Mouse (Mus musculus) kidney, postnatal 4 days (tissue): ENCODE data around the gene Numb.
A peak's percentile ranks its signal among the peaks of the same experiment; 100 is the strongest.

Experiments
- DNase-seq, 2 experiments: peaks; one replicate each; pipeline ENCODE4 v3.0.0; 2021; ENCODE audit warnings: mixed read lengths in 2 of 2

The Numb gene

DNA sequence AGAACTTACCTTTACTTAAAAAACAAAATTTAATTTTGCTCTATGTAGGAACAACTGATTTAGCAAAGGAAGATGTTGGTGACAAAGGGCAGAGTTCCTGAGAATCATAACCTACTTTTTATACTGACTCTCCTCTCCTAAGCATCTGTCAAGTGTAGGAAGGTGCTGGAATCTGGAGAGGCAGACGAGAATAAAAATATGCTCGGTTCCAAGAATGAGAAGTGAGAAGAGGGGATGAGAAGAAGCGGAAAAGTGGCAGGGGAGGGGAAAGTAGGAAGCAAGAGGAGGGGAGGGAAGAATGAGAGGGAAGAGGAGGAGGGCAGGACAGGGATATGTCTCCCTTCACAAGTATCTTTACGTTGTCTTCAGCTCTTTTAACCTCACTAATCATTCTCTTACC is 71.4 kb downstream of the Numb start:
- DNase-seq: no peak

DNA sequence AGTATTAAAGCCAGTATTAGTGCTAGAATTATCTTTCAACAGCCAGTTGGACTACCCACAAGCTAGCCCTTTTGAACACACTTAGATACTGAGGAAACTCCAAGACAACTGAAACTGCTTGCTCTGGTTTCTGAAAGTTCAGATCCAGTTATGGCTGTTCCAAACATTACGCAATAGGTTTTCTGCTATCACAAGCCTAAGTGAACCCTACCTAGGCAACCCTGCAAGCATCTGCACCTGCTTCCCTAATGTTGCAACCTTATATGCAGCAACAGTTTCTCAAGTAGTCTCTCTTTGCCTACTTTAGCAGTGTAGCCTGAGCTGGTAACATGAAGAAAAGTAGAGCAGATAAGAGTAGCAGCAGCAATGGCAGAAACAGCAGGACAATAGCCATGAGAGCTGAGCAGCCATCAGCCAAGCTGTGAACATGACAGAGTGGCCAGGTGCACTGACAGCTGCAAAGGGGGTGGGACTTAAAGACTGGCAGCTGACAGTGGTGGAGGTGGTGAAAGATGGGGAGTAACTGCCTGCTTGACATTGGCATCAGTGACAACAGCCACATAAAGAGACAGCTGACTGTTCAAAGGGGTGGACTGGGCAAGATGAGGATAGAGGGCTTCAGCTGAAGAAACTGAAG is 73.0 kb downstream of the Numb start:
- DNase-seq: no peak

DNA sequence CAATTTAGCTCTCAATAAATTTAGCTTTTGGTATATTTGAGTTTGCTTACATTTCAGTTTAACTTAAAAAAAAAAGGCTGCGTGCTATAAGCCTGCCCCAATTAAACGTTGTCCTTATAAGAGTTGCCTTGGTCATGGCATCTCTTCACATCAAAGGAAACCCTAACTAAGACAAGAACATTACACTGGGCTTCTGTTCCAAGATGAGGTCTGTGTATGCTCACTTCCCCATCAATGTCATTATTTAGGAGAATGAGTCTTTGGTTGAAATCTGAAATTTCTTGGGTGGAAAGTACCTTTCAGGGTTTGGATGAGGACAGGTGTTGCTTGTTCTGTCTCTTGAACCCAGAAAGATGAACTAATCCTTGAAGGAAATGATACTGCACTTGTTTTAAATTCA is 73.9 kb downstream of the Numb start:
- no peak for DNase-seq

DNA sequence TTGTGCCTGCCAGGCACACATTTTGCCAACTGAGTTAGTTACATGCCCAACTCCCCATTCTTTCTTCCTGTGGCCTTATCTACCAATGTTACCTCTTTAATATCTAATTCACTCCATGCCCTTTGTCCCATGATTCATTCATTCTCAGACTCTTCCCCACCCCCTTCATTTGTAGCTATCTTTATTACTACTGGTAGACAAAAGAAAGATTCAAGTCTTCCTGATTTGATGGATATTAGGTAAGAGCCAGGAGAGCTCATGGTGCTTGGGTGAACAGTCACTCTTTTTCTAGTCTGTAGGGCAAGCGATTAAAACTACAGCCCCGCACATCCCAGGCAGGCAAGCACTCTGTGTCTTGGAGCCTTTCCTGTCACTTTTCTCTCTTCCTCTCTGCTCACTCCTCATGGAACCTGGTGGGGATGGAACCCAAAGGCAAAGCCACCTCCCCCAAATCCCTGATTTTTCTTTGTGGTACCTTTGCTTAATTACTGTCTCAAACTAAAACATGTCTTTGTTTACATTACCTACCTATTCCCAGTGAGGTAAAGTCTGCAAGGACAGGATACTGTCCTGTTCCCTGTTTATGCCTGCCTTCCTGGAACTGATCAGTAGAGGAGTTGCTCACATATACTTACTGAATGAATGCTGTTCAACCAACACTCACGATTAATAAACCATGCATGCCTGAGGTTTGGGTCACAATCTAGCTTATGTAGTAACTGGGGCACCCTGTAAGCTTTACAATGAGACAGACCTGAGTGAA is 78.9 kb downstream of the Numb start:
- DNase-seq: no peak

DNA sequence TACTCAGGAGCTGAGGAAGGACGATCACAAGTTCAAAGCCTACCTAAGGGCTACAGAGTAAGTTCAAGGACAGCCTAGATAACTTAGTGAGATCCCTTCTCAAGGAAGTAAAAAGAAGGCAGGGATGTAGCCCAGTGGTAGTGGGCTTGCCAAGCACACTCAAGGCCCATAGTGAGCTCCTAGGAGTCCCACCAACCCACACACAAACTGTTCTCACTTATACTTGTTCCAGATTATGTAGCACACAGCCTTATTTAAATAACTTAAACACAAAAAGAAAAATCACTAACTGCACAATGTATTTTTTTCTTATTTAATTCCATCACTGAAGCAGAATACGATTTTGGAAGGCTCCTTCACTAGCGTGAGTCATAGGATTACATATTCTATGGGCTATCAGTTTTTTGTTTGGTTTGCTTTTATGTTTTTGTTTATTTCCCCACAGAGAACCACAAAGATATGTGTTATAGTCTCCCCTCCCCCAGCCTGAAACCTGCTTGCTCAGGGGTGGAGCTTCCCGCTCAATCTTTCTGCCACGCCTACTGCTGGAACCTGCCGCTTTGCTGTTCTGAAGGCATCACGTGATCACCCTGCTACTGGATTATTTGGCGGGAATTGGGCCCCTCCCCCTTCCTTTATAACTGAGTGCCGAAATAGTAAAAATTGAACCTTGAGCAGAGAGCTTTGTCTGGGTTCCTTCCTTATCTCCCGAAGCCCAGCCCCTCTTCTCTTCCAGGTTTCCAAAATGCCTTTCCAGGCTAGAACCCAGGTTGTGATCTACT is 80.1 kb downstream of the Numb start:
- no peak for DNase-seq

DNA sequence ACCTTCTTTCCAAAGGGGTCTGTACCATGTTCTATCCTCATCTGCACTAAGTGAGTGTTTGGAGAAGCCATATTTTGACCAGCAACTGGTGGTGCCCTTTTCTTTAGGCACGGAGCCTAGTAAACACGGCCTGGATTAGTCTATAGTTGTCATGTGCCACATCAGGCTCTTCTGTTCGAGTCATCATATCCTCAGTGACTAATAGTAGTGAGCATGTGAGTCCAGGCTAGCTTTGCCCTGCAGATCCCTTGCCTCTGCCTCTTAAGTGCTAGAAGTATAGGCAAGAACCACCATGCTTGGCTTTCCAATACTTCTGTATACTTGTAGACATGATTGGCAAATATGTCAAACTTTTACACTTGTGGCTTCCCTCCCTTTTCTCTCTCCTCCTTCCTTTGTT is 87.8 kb downstream of the Numb start:
- no peak for DNase-seq

DNA sequence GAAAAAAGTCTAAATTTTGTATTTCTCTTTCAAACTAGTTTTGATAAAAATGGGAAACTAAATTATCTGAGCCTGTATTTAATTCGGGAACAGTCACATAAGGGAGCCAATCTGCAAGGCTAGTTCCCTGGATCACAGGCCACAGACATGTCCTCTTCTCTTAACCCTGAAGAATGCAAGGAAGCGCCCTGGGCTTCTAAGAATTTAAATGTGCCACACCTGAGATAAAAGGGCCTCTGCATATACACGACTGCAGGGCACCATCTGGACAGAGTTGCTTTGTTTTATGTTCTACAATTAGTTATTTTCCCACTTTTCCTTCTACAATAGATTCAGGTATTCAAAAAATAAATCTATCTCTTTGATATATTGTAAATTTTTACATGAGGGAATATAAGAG is 91.3 kb downstream of the Numb start:
- DNase-seq: no peak

DNA sequence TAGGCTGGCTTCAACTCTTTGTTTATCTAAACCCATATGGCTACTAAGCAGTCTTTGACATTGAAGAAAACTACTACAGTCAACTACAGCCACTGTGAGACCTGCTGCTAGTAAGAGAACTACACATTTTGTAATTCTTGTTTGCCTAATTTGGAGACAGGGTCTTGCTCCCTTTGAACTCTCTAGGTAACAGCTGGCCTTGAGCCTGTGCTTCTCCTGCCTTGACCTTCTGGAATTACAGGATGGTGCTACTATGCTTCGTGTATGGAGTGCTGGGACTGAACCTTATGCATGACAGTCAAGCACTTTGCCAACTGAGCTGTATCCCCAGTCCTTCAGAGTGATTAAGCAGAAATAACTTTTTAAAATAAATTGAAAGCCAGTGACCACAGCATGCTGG is 105.1 kb downstream of the Numb start:
- no peak for DNase-seq

DNA sequence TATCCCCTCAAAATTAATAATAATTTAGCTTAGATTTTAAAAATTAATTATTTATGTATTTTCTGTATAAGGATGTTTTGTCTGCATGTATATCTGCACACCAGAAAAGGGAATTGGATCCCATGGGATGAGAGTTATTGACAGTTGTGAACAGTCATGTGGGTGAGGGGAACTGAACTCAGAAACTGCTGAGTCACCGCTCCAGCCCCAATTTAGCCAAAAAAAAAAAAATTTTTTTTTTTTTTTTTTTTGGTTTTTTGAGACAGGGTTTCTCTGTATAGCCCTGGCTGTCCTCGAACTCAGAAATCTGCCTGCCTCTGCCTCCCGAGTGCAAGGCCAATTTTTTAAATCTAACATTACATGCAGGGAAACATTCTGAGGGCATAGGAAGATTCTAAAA is 109.8 kb downstream of the Numb start:
- DNase-seq: no peak

DNA sequence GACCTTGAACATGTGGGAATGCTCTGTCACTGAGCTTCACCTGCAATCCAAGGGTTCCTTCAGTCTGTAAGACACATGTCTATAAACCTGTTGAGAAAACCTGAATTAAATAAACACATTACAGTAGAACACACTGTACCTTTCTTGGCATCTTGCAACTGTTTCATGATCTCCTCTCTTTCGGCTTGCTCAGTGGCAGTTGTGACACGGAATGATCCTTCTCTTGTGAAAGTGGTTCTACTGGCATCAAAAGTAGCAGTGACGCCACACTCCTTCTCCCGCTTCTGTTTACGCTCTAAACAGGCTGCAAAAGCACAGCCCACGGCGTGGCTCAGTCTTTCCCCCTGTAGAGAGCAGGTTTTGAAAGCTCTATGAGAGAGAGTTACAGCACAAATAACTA is 118.1 kb downstream of the Numb start:
- DNase-seq: no peak

DNA sequence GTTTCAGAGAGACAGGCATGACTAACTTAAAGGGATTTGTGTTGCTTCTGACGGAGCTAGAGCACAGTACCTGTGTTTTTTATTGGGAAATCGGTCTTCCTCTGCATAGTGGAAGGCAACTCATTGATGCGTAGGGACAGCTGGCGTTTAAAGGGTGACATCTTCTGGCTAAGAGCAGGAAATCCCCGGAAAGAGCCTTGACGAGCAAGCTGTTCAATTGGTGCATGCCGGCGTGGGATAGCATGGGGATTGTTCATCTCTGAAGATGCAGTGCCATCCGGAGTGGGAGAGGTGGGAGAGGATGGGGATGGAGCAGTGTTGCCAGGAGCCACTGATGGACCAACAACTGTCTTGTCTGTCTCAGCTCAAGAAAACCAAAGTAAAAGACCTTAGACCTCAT is 120.8 kb downstream of the Numb start:
- no peak for DNase-seq

DNA sequence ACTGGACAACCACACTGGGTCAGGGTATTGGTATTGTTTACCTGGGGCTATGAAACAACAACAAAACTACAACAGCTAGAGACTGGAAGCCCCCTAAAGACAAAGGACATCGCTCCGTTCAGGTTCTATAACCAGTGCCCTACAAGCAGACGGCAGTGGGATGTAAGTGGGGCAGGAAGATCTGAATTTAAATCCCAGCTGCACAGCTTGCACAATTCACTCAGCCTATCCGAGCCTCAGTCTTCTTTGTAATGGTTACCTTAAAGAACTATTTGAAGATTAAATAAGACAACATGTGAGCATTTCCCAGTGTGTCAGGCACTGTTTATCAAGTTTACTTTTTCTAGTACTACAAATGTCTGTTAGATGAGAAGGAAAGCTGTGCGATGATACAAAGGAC is 123.4 kb downstream of the Numb start:
- no peak for DNase-seq

DNA sequence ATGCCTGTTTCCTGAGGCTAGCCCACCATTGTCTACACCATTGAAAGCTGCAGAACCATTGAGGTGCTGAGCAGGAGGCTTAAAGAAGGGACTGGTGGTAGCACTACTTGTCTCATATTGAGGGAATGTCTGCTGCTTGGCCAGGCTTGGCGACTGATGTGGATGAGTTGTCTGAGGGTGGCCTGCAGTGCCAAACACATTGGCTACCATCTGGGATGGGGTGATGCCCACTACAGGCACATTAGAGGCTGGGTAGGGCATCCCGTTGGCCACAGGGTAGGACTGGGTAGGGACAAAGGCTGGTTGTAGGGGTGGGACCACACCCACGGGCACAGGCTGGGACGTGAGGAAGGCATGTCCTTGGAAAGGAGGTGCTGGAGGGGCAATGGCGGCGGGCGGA is 126.1 kb downstream of the Numb start:
- no peak for DNase-seq

DNA sequence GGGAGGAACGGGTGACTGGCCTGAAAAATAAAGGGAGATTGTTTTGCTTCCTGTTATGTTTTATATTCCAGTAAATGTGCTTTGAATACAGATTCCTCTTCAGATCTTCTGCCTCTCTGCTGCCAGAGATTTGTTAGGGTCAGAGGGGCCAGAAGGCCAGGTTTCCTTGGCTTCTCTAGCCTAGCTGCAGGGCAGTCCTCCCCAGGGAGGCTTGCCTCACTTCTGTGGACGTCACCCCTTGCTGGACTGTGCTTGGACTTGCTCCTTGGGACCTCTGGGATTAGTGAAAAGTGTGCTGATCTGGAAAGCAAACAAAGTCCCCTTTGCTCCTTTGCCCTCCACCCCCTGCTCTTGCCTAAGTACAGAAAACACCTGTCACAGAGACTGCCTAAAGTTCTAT is 126.7 kb downstream of the Numb start:
- peak in 1 of 2 experiments; percentile 44 for DNase-seq

DNA sequence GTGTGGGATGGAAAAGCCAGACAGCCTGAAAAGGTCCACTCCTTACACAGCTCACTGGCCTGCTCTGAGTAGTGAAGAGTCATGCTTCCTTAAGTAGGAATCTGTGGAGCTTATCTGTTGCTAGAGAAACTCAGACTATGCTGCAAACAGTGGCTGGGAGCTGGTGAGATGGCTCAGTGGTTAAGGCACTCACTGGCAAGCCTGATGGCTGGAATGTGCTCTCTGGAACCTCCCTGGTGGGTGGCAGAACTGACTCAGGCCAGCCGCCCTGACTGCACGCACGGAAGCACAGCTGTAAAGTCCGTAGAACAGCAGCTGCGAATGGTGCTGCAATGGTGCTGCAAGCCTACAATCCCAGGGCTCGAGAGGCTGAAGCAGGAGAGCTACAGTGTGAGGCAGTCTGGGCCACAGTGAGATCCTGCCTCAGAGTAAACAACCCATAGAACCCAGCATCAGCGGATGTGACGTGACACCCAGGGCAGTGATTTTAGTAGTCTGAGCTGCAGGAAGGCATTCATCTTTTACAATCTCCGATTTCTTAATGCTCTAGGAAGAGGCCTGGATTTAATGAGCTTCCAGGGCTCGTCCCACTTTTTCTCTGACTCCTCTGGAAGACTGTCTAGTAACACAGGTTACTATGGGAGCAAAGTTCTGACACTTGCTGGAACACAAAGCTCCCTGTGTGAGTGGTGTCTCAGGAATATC is 128.9 kb downstream of the Numb start:
- DNase-seq: peak; percentile 70 to 81

DNA sequence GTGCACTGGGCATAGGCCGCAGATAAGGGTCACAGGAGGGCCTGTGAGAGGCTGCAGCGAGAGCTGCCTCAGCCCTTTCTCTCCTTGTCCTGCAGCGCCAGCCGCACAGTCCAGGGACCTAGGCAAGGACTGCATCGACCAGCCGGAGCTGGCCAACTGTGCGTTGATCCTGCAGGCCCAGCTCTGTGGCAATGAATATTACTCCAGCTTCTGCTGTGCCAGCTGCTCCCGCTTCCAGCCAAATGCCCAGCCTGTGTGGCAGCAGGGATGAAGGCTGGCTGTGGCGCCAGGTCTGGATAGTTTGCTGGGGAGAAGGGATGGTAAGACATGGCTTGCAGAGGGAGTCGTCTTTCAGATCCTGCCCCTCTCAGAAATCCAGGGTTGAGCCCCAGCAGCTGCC is 130.0 kb downstream of the Numb start:
- DNase-seq: no peak

DNA sequence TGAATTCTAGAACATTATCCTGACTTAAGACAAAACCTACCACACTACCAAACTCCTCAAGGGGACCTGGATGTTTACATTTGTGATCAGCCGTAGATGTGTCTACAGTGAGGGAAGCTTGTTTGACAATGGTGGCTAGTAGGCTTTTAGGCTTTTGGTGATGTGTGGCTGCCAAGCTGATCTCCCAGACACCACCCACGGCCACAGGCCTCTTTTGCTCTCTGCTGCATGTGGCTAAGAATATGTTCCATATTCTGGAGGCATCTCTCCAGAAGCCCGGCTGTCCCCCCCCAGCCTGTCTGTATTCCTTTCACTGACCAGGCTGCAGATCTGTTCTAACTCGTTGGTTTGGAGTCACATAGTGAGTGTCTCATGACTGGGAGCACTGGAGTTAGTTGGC is 131.0 kb downstream of the Numb start:
- DNase-seq: no peak

DNA sequence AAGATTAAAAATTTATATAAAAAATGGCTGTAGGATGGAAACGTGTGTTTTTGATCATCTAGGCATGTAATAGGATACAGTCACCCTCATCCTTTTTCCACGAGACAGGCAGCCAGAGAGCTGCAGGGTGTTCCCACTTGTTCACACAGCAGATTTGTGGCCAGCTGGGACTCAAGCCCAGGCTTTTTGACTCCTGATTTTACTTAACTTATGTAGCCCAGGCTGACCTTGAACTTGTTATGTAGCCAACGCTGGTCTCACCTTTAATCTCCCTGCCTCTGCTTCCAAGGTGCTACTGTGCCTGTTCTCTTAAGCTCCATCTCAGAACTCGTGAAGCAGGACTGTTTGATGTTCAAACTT is 132.0 kb downstream of the Numb start:
- no peak for DNase-seq

DNA sequence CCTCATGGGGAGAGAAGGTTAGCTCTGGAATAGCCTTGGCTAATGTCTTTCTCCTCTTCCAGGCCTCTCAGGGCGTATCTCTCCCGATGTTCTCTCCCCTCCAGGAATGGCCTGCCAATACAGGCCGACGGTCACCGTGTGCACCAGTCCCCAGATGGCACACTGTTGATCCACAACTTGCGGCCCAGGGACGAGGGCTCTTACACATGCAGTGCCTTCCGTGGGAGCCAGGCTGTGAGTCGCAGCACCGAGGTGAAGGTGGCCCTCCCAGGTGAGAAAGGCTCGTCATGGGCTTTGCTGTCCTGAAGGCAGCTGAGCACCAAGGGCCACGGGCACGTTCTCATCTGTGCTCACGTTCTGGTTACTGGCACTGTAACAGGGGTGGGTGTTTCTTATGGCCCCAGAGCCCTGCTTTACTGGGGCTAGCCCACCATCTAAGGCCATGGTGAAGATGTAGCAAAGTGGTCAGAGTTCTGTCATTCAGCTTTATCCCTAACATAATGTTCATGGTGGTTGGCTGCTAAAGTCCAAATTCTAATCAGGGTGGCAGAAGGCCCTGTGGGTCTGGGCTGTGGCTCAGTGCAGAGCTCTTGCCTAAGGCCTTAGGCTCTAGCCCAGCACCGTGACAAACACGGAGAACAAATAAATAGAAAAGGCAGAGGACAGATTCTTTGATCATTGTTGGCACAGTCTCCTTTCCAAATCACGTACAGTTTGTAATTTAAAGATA is 132.5 kb downstream of the Numb start:
- no peak for DNase-seq

DNA sequence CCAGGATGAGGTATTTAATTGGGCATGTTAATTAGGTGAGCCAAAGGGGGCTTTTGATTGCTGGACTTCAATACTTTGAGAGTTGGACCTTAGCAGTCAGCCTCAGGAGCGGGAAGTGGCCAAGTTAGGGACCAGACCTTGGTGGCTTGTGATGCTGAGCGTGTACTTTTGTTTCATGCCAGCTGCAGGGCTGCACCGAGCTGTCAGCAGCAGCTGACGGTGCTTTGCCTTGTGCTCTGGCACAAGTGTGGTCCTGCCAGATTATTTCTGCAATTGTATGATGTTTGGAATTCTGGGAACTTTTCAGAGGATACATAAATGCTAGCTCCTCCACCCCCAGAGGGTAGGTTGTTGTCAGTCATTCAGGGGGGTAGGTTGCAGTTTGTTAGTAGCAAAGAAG is 136.4 kb downstream of the Numb start:
- no peak for DNase-seq

DNA sequence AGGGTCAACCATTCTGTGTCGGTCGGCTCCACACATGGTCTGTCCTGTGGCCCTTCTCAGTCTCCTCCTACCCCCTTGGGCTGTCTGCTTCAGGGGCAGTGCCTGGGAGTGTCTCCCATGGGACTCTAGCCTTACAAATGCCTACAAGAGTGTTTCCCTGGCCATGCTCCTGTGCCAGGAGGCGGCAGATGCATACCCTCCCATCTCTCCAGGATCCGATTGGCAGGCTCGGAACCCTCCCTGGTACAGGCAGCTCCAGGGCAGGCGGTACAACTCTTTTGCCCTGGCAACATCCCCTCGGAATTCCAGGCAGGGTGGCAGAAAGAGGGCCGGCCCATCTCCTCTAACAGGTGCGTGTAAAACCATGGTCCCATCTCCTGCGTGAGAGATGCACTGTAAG is 139.1 kb downstream of the Numb start:
- DNase-seq: no peak

DNA sequence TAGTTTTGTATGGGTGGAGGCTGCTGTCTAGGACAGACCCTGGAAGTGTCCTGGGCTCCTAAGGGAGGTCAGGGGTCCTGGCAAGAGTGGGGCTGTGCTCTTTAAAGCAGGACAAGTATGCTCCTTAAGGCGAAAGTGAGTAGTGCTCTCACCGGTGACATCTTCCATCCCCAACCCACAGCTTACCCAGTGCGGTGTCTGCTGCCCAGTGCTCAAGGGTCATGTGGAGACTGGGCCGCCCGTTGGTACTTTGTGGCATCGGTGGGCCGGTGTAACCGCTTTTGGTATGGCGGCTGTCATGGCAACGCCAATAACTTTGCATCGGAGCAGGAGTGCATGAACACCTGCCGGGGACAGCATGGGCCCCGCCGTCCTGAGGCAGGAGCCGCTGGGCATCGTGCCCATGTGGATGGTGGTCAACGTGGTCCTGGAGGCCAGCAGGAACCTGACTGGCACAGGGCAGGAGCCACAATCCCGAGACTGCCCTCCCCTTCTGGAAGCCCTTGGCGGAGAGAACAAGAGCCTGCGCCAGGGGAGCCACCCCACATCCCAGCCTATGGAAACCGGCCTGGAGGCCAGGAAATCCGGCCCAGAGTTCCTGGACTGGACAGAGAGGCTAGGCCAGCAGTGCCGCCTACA is 140.0 kb downstream of the Numb start:
- DNase-seq: no peak
